Mouse (Mus musculus): ENCODE data around the gene Ankrd66. TPM values are rescaled to one million over a fixed set of nuclear protein-coding genes. Genes with fewer than 3 reads are reported as not detected.

Ankrd66 gene
- 0.21 TPM in 2 replicates for polyA plus RNA-seq (2012; rRNA removed)

GRCm38 (mm10) chr17:43543539-43543938 lies at the start of gene Ankrd66:
Gene Ankrd66, minus strand, starts transcription at chr17:43543639.
- DNase-seq (ENCODE audit: low spot score): no peak

GRCm38 (mm10) chr17:43592296-43593291 lies 49.2 kb upstream of the Ankrd66 start:
- no peak for DNase-seq (ENCODE audit: low spot score)

- DNase-seq (ENCODE audit: low spot score): no peak
Observed at GRCm38 (mm10) chr17:43590531-43590930, 47.1 kb upstream of the Ankrd66 start.

DNA sequence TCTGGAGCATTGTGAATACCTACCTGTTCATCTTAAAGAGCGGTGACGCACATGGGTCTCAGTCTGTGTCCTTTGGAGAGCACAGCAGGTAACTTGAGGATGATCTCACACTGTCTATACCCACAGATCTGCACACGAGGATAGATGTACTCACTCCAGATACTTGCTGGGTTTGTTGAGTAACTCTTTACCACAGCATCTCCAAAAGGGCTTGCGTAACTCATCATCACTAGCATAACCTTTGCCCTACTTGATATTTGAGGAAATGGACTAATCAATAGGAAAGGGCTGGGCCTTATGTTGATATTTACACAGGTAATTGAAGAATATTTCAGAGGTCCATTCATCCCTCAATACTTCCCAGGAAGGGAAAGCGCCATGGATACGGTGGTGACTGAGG lies 46.3 kb upstream of the Ankrd66 start:
- DNase-seq (ENCODE audit: low spot score): no peak

- no peak for DNase-seq (ENCODE audit: low spot score)
Observed at GRCm38 (mm10) chr17:43587278-43587677, 43.8 kb upstream of the Ankrd66 start.

GRCm38 (mm10) chr17:43584771-43585170 lies 41.3 kb upstream of the Ankrd66 start:
- DNase-seq (ENCODE audit: low spot score): no peak

DNA sequence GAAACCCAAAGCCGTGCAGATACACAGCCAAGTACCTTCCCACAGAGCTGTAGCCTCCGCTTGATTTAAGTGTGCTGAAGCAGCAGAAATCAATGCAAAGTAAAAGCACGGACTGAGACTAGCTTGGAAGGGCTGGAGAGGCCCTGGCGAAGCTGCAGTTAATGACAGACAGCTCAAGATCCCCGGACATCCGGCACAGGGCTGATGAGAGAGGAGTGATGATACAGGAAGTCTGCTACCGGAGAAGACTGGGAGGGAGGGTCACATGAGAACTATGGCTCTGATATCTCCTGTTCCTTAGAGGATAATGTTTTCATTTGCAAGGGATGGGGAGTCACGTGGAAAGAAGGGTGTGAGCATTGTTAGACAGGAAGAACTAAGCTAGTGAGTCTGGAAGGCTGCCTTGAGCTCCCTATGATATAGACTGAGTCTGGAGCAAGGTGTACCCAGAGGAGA lies 37.6 kb upstream of the Ankrd66 start:
- DNase-seq (ENCODE audit: low spot score): no peak

GRCm38 (mm10) chr17:43580456-43580855 lies 37.0 kb upstream of the Ankrd66 start:
- DNase-seq (ENCODE audit: low spot score): no peak

DNA sequence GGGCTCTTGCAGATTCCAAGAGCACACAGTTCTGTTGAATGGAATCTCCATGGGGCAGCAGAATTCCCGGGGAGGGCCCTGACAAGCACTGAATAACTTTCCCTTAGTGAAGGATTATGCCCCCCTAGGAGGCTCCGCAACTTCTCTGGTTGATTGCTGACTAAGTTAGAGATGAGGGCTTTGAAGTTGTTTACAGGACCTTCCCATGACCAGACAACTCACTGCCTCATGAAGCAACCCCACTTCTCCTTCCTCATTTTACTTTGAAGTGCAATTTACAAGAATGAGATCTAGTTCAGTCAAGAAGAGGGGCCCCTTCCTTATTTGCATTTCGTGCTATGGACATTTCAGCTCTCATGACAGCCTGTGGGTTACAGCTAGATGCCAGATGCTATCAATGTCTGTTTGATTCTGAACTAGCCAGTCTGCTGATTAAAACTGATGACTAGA lies 30.2 kb upstream of the Ankrd66 start:
- no peak for DNase-seq (ENCODE audit: low spot score)

DNA sequence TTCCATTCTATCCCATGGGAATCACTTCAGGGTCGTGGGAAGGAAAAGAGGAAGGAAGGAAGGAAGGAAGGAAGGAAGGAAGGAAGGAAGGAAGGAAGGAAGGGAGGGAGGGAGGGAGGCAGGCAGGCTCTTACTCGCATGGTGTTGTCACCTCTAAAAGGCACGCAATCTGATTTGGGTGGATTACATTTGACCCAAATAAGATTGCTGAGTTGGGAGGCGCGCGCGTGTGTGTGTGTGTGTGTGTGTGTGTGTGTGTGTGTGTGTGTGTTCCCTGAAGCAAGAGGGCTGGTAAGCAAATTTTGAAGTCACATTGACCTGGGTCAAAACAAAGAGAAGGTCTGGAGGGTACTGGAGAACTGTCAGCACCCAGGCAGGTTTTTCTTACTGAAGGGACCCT lies 25.8 kb upstream of the Ankrd66 start:
- no peak for DNase-seq (ENCODE audit: low spot score)

DNA sequence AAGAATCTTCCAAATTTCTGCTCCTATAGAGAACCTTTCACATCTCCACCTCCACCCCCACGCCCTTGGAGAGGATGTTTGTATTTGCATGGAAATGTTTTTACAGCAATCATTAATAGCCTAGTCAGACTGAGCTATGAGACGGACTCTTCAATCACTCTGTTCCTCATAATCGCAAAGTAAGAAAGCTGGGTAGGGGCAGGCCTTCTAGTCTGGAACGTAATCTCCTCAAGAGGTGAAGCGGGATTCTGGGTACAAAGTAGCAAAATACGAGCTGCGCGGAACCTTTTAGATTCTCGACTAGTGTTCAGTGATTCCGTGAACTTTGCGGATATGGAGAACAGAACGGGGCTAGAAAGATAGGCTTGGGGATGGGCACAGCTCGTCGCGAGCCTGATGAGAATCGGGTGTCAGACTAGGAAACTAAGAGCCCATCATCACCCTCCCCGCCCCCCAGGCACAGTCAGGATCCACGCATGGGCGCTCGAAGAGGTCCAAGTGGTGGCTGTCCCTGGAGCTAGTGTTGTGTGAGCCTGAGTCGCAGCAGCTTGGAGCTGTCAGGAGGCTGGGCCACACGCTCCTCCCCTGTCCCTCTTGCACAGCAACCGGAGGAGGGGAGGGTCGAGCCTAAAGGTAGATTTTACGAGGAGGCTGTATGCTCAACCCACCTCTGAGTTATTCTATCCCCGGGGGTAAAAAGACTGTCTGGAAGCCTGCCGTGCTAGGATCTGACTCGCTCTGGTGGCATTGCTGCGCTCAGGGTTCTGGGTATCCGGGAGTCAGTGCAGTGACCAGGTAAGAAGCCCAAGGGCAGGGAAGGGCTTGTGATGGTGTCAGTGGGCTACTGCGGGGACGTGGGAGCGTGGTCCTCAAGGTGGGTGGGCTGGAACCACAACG lies 24.8 kb upstream of the Ankrd66 start, which contains the start of gene Pla2g7:
TSS of gene Pla2g7 (plus strand) at position 107 of the 897 bp plus-strand sequence.
- DNase-seq (ENCODE audit: low spot score): peak; percentile 41

GRCm38 (mm10) chr17:43567593-43567991 lies 24.2 kb upstream of the Ankrd66 start:
- no peak for DNase-seq (ENCODE audit: low spot score)

- no peak for DNase-seq (ENCODE audit: low spot score)
Observed at GRCm38 (mm10) chr17:43563192-43563987, 20.0 kb upstream of the Ankrd66 start.

DNA sequence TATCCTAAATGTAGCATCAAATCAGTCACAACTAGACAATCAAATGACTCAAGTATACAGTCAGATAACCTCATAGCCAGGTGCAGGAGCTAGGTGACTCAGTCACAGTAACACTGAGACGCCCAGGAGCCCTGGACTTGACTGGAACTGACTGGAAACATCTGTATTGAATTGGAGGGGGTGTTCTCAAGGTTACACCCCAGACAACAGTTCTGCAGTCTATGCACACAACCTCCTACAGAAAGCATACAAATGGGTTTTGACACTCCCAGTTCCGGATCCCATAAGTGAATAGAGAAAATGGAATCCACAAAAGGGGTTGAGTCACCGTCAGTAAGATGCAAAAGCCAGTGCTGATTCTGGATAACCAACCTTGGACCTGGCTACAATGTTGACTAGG lies 15.2 kb upstream of the Ankrd66 start:
- no peak for DNase-seq (ENCODE audit: low spot score)

DNA sequence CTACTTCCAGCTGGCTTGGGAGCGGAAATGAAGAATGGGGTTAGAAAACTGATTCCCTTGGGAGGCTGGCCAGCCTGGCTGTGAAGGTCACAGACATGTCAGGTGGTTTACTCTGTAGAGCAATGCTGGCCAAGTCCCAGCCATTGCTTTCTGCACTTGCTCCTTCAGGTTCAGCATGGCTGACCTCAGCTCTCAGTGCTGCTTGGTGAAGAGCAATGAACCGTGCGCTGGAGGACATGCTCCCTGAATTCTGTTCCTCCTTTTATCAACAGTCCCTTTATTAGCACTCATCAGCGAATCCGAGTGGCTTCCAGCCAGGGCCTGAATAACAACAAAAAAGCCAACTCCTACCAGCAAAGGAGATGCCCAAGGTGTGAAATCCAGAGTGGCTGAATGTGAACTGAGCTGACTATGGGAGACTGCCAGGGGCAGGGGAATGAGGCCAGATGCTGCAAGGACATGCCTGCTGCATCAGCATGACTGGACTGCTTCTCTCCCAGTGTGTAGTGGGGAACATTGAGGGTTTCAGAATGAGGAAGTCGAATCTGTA lies 14.2 kb upstream of the Ankrd66 start:
- DNase-seq (ENCODE audit: low spot score): no peak

DNA sequence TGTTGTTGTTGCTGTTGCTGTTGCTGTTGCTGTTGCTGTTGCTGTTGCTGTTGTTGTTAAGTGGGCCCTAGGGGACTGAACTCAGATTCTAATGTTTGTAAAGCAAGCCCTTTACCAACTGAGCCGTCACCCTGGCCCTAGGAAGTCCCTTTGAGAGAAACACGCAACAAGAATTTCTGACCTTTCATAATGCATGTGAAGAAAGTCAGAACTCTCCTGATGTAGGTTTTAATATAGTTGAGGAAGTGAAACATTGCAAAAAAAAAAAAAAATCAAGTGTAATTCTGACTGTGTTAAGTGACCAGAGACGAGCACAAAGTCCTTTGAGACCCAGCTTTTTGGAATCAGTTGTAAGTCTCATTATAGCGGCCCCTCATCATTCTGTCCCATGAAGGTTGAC lies 13.7 kb upstream of the Ankrd66 start:
- no peak for DNase-seq (ENCODE audit: low spot score)

GRCm38 (mm10) chr17:43554516-43555403 lies 11.3 kb upstream of the Ankrd66 start:
- no peak for DNase-seq (ENCODE audit: low spot score)

GRCm38 (mm10) chr17:43551122-43551630 lies 7.7 kb upstream of the Ankrd66 start:
- no peak for DNase-seq (ENCODE audit: low spot score)

GRCm38 (mm10) chr17:43544040-43544439 lies 601 bp upstream of the Ankrd66 start:
- DNase-seq (ENCODE audit: low spot score): no peak

DNA sequence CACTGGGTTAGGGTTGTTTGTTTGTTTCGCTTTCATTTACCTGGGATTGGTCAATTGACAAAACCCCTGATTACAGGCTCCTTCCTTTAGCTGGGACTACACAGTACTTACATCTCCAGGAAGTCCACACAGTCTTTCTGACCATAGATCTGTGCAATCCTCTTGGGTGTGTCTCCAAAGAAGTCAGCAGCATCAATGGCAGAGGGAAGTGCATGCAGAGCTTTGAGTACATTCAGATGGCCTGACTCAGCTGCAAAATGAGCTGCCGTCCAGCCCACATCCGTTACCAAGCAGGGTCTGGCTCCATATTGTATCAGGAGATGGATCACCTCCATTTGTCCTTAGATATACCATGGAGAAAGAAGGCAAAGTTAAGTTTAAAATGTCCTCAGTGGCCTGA lies 4.7 kb downstream of the Ankrd66 start:
- DNase-seq (ENCODE audit: low spot score): no peak
